Mouse (Mus musculus) natural killer cell, adult 2 months (primary cell): ENCODE results near the gene Tmem202.

ENCODE experiments used
- DNase-seq, 2 experiments: peaks; one replicate each; pipeline ENCODE4 v3.0.0; 2022; ENCODE audit warnings: low spot score in 2 of 2

Tmem202 gene

GRCm38 (mm10) chr9:59539441-59540137, at the start of gene Tmem202, which contains the start of gene Hexa:
Gene Tmem202, minus strand, starts transcription at chr9:59539847.
Gene Hexa, plus strand, starts transcription at chr9:59539540.
- peak; percentile 64 to 77 for DNase-seq

- no peak for DNase-seq
These were observed 49.3 kb upstream of the Tmem202 start for GRCm38 (mm10) chr9:59588710-59589671.

DNA sequence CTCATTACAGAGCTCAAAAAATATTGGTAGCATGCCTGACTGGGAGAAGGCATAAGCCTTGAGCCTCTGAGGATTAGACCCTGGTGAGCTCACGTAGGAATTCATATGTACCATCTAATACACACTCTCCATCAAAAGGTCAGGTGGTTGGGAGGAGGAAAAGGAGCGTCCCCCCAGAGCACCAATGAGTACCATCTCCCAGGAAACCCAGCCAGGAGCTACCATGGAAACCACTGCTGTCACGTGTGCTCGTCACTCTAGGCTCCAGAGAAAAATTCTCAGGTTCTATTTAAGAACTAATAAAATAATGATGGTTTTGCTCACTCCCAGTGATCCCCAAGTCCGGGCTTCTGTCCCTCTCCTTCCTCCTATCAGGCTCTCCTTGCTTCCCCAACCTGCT, 48.6 kb upstream of the Tmem202 start:
- DNase-seq, result no peak

DNA sequence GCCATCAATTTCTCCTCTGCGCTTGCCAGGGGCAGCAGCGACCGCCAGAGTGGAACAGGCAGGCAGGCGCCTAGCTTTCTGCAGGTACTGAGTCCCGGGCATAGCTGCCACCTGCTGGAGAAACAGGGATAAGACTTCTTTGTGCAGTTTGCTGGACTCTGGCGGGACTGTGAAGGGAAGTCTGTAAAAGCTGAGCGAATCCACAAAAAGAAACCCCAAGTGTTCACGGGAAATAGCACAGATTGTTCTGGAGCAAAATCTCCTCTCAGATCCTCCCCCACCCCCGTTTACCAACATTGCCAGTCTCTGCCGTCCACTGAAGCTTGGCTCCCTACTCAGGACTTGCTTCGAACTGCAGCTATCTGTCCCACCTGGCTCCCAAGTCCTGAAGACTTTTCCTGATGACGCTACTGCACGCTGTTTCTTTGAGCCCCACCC, 45.2 kb upstream of the Tmem202 start:
- DNase-seq, result peak; percentile 32 to 59

DNA sequence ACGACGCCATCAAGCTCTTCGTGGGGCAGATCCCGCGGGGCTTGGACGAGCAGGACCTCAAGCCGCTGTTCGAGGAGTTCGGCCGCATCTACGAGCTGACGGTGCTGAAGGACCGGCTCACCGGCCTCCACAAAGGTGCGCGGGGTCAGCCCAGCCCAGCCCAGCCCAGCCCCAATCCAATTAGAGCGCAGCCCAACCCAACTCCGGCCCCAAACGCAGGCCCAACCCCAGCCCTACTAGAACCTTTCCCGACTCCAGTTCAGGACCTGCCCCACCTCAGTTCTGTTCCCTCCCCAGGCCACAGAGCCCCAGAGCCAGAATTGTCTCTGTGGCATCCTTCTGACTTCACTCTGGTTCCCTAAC, 38.8 kb upstream of the Tmem202 start:
- no peak for DNase-seq

- DNase-seq, result peak; percentile 50 to 66
These were observed 38.3 kb upstream of the Tmem202 start, which contains the start of gene Celf6 for GRCm38 (mm10) chr9:59577844-59578504. Gene Celf6, plus strand, starts transcription at chr9:59577917.

GRCm38 (mm10) chr9:59577401-59577800, 37.8 kb upstream of the Tmem202 start:
- DNase-seq, result no peak

DNA sequence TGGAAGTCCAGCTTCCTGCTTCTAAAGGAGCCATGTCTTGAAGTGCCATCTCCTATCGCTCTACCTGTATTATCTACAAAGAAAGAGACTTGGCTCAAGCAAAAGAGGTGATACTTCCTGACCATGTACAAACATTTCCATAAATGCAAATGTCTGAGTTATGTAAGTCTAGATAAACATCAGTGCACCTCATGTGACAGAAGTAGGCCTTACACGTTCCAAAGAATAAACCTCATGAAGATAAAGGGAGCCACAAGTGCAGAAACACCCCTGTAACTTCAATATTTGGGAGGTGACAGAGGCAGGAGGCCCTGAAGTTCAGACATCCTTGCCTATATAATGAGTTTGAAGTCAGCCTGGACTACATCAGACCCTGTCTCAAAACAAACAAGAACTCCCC, 32.2 kb upstream of the Tmem202 start:
- DNase-seq, result no peak

GRCm38 (mm10) chr9:59567111-59567510, 27.5 kb upstream of the Tmem202 start:
- peak; percentile 17 to 60 for DNase-seq

DNA sequence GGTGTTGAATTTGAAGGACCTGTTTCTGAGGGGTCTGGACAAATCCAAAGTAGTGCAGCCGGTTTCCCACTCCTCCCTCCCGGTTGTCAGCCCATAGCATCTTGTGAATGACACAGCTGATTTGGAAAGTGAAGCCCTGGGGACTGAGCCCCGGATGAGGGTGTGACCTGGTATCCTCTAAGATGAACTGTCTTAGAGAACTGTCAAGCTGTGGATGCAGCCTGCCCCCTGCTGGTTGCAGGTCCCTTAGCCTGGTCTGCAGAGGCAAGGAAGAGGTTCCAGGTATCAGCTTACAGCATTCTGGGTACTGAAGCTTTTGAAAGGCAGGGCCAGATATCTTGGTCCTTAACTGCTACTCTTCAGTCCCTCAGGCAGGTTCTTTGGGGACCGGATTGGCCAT, 26.0 kb upstream of the Tmem202 start:
- DNase-seq, result peak; percentile 42 to 76

DNA sequence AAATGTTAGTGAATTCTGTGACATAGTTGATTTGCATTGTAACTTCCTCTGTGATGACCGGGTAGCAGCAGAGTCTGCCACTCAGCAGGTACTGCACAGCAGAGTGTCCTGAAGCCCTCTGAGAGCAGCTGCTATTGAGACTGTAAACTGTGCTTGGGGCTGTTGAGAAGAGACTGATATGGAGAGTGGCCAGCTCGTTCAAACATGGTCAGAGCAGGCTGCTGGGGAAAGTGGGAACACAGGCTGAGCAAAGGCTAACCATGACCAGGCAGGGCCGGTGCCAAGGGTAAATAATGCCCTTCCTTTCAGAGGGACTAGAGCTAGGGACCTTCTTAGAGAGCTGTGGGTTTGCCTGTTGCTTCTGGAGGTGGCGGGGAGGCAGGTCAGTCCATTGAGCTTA, 14.1 kb upstream of the Tmem202 start:
- no peak for DNase-seq

GRCm38 (mm10) chr9:59552610-59553009, 13.0 kb upstream of the Tmem202 start:
- no peak for DNase-seq

GRCm38 (mm10) chr9:59551620-59552031, 12.0 kb upstream of the Tmem202 start:
- no peak for DNase-seq

- DNase-seq, result no peak
These were observed 11.4 kb upstream of the Tmem202 start for GRCm38 (mm10) chr9:59551017-59551416.

DNA sequence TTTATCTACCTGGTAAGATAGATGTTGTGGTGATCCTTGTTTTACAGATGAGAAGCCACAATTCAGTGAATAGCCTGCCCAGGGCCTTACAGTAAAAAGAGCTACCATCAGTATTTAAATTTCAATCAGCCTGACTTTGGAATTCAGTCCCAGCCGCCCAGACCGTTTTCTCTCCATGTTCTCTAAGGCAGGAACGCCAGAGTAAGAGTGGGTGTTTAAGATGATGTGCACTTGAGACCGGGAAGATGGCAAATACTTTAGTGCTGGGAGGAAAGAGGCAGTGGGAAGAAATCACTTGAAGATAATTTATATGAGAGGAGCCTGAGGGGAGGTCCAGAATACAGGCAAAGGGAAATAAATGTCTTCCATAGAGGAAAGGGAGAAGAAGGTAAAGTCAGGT, 10.4 kb upstream of the Tmem202 start:
- no peak for DNase-seq

DNA sequence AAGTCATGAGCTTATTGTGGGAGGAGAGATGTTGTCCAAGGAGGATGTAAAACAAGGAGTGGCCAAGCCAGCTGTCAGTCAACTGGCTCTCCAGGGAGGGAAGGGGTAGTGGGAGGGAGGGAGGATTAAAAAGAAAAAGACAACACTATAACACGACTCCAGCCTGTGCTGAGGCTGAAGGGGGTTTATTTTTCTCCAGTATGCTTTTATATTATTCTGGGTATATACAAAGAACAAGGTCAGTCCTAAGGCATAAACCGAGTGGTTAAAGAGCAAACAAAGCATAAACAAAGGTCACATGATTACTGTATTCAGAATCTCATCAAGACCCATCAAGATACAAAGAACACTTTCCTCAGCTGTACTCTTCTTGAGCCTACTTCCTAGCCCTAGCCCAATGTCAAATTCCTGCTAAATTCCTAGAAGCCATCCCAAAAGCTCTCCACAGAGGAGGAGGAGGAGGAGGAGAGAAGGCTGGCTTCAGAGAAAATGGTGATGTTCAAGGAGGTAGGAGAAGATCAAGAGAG, 9.4 kb upstream of the Tmem202 start:
- DNase-seq, result no peak

DNA sequence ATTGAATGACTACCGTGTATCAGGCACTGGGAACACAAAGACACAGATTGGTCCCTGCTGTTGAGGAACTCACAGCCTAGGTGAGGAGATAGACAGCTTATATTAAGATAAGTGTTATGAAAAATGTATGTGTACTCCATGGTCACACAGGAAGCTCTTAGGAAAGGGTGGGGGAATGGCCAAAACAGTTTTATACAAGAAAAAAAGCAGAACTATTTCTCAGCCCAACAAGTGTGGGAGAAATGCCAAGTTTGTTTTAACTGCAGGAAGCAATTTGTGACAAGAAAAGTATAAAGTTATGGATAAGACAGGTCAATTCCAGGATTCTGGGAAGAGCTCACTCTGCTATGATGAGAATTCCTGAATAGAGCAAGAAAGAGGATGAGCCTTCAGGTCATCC, 8.2 kb upstream of the Tmem202 start:
- no peak for DNase-seq

DNA sequence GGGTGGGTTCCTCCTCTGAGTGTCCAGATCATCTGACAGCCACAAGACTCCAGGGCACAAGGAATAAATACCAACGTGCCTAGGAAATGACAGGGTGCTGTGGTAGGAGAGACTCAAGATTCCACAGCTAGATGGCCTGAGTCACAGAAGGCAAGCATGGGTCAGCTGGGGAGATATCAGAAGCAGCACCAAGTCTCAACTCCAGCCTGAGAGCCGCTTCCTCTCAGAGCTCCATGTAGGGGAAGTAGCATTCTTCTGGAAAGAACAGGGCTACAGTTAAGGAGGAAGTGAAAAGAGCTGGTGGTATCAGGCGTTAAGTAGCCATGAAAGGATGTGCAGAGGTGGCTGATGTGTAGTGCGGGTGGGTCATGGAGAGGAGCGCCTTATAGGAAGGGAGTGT, 5.1 kb upstream of the Tmem202 start:
- DNase-seq, result no peak

DNA sequence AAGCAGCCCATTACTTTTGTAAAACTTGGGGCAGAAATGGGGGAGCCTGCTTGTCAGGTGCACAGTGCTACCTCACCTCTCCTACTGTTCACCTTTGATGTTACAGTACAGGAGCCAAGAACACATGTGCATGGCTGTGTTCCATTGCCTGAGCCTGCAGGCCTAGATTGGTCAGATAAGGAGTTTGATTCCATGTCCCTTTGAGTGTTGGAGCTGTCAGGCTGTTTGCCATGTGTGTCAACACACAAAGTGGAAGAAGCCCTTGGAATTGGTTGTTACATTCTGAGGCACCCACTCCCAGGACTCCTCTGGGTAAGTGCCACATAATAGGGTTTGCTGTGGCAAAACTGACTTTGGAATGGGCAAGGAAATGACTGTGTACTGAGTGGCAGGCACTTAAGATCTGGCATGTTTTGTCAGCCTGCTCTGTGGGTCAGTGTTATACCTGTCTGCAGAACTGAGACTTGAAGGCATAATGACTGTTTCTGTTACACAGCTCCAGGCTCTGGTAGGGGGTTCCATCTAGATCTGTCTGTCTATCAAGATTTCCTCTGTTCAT, 3.2 kb upstream of the Tmem202 start:
- no peak for DNase-seq

DNA sequence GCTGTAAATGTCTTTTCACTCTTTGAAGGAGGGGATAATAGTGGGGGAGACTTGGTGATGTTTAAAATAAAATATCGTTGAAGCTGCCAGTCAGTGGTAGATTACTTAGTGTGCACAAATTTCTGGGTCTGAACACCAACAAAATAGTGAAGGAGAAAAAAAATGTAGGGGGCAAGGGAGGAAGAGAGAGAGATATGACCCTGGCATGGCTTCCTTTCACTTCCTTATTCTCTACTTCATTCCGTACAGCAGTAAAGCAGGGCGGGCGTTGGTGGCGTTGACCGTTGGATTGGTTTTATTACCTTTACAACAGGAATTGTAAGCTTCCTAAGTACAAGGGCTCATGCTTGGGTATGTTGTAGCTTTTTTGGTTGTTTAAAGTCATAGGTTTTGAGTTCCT, 2.0 kb upstream of the Tmem202 start:
- no peak for DNase-seq

DNA sequence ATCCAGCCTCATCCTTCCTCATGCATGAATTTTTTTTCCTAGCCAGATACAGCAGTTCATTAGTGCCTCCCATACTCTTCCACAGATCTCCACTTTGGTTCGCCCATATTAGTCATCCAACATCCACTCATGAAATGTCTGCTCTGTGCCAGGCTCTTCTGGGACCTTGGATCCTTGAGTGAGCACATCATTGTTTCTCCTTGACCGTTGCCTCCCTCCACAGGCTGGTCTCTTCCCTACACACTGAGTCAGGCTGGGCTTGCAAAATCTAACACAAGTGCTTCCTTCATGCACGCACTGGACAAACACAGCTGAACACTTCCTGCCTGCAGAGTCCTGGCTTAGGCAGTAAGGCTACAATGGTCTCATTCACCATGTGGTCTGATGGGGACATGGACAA, 2.0 kb downstream of the Tmem202 start:
- DNase-seq, result no peak

GRCm38 (mm10) chr9:59533889-59534288, 5.8 kb downstream of the Tmem202 start:
- no peak for DNase-seq
